Mouse (Mus musculus) heart, embryonic 13.5 days (tissue): ENCODE measurements at regions not wholly inside any gene's neighbourhood (a gene's known extent, or its start where the extent isn't known, plus 50 kb on each side); places are given as distances from the start of the nearest gene placed in this dataset.
A peak's percentile ranks its signal among the peaks of the same experiment; 100 is the strongest.

ENCODE experiments used
- ATAC-seq: fragments of 200-750 bp; cut with Nextera tagmentation; 2 replicates; pipeline ENCODE4 v1.8.0; 2017; ENCODE audit warnings: moderate TSS enrichment; ENCODE audit not compliant: insufficient number of reproducible peaks, low FRiP score, low TSS enrichment; ENCODE audit errors: extremely low read depth
- H3K27ac ChIP-seq: fragments of 300-500 bp; sonication (generic); replicated peaks from 2 replicates; pipeline ENCODE4 v1.5.1; 2015; ENCODE audit warnings: moderate library complexity, mild to moderate bottlenecking, inconsistent platforms
- H3K27me3 ChIP-seq: fragments of 300-500 bp; sonication (generic); replicated peaks from 2 replicates; pipeline ENCODE4 v1.6.1; 2015; ENCODE audit warnings: mild to moderate bottlenecking, inconsistent platforms
- H3K36me3 ChIP-seq: fragments of 300-500 bp; sonication (generic); 2 replicates; pipeline ENCODE4 v1.6.1; 2015; ENCODE audit warnings: mild to moderate bottlenecking, inconsistent platforms
- H3K4me1 ChIP-seq: fragments of 300-500 bp; sonication (generic); 2 replicates; pipeline ENCODE4 v1.6.1; 2015; ENCODE audit warnings: inconsistent platforms
- H3K4me2 ChIP-seq: fragments of 300-500 bp; sonication (generic); 2 replicates; pipeline ENCODE4 v1.6.1; 2015; ENCODE audit warnings: inconsistent platforms, mild to moderate bottlenecking, moderate library complexity
- H3K4me3 ChIP-seq: fragments of 300-500 bp; sonication (generic); 2 replicates; pipeline ENCODE4 v1.5.1; 2015; ENCODE audit warnings: moderate library complexity, mild to moderate bottlenecking, inconsistent platforms
- H3K9ac ChIP-seq: fragments of 300-500 bp; sonication (generic); 2 replicates; pipeline ENCODE4 v1.6.1; 2015; ENCODE audit warnings: inconsistent platforms, mild to moderate bottlenecking, moderate library complexity
- H3K9me3 ChIP-seq: fragments of 300-500 bp; sonication (generic); 2 replicates; pipeline ENCODE4 v1.6.1; 2016; ENCODE audit warnings: inconsistent platforms
- WGBS: fragments of 180-500 bp; shearing (Covaris S2); methylation state at CpG from one replicate; pipeline ENCODE4 v1.1.7; 2015; ENCODE audit warnings: mixed read lengths; 5-methylcytosine and 5-hydroxymethylcytosine counted together

GRCm38 (mm10) chr3:58091466-58092176 lies 243.7 kb upstream of the Pfn2 start:
- WGBS = 72% methylated on average over 6 of the region's 6 CpGs
- Histone ChIP-seq H3K9ac (no peak overlapping the region), H3K9me3 (no peaks in the 10 kb centered on the region), H3K27ac (no peak overlapping the region), H3K4me1 (peaks cover 4% of the 10 kb centered on the region; the same call in 1 of the 2 replicates), H3K4me2 (no peak overlapping the region), H3K4me3 (no peak overlapping the region), H3K27me3 (no peaks in the 10 kb centered on the region), H3K36me3 (no peaks in the 10 kb centered on the region)
- ATAC-seq = no peak

GRCm38 (mm10) chr3:58110911-58111476 lies 263.1 kb upstream of the Pfn2 start:
- ATAC-seq = no peak
- H3K4me1 ChIP-seq = no peaks in the 10 kb centered on the region
- no peak overlapping the region for H3K27ac ChIP-seq
- no peak overlapping the region for H3K9ac ChIP-seq
- H3K36me3 ChIP-seq = no peaks in the 10 kb centered on the region
- H3K4me2 ChIP-seq = no peak overlapping the region
- H3K4me3 ChIP-seq = no peak overlapping the region
- no peaks in the 10 kb centered on the region for H3K9me3 ChIP-seq
- H3K27me3 ChIP-seq = no peaks in the 10 kb centered on the region
- WGBS = 87% methylated on average over 5 of the region's 5 CpGs

GRCm38 (mm10) chr3:58112431-58112856 lies 264.6 kb upstream of the Pfn2 start:
- Histone ChIP-seq H3K4me1 (no peaks in the 10 kb centered on the region), H3K27ac (no peak overlapping the region), H3K27me3 (no peaks in the 10 kb centered on the region), H3K9me3 (no peaks in the 10 kb centered on the region), H3K4me3 (no peak overlapping the region), H3K9ac (no peak overlapping the region), H3K4me2 (no peak overlapping the region), H3K36me3 (no peaks in the 10 kb centered on the region)
- WGBS = 69% methylated on average over 7 of the region's 7 CpGs
- no peak for ATAC-seq

GRCm38 (mm10) chr3:58113941-58114340 lies 266.1 kb upstream of the Pfn2 start:
- no peak overlapping the region for H3K27ac ChIP-seq
- no peak for ATAC-seq
- no peaks in the 10 kb centered on the region for H3K9me3 ChIP-seq
- no peaks in the 10 kb centered on the region for H3K4me1 ChIP-seq
- 84% methylated on average over 7 of the region's 7 CpGs for WGBS
- no peaks in the 10 kb centered on the region for H3K27me3 ChIP-seq
- no peak overlapping the region for H3K9ac ChIP-seq
- no peak overlapping the region for H3K4me2 ChIP-seq
- H3K36me3 ChIP-seq = no peaks in the 10 kb centered on the region
- H3K4me3 ChIP-seq = no peak overlapping the region

GRCm38 (mm10) chr3:58115511-58115910 lies 267.6 kb upstream of the Pfn2 start:
- Histone ChIP-seq H3K27ac (no peak overlapping the region), H3K4me2 (no peak overlapping the region), H3K27me3 (no peaks in the 10 kb centered on the region), H3K4me3 (no peak overlapping the region), H3K9me3 (no peaks in the 10 kb centered on the region), H3K4me1 (no peaks in the 10 kb centered on the region), H3K36me3 (no peaks in the 10 kb centered on the region), H3K9ac (no peak overlapping the region)
- ATAC-seq = no peak
- WGBS = 62% methylated on average over 1 of the region's 1 CpGs

GRCm38 (mm10) chr3:58116848-58117247 lies 269.0 kb upstream of the Pfn2 start:
- no peaks in the 10 kb centered on the region for H3K4me1 ChIP-seq
- H3K36me3 ChIP-seq = no peaks in the 10 kb centered on the region
- no peak overlapping the region for H3K4me3 ChIP-seq
- no peak overlapping the region for H3K27ac ChIP-seq
- no peak overlapping the region for H3K9ac ChIP-seq
- no peaks in the 10 kb centered on the region for H3K27me3 ChIP-seq
- 63% methylated on average over 7 of the region's 7 CpGs for WGBS
- H3K4me2 ChIP-seq = no peak overlapping the region
- no peaks in the 10 kb centered on the region for H3K9me3 ChIP-seq
- ATAC-seq = no peak

GRCm38 (mm10) chr3:58120051-58120450 lies 272.2 kb upstream of the Pfn2 start:
- Histone ChIP-seq H3K9ac (no peak overlapping the region), H3K9me3 (no peaks in the 10 kb centered on the region), H3K36me3 (no peaks in the 10 kb centered on the region), H3K27me3 (no peaks in the 10 kb centered on the region), H3K4me2 (no peak overlapping the region), H3K4me3 (no peak overlapping the region), H3K27ac (no peak overlapping the region), H3K4me1 (peaks cover 3% of the 10 kb centered on the region)
- ATAC-seq = no peak
- 54% methylated on average over 3 of the region's 3 CpGs for WGBS

GRCm38 (mm10) chr3:58122456-58123359 lies 274.8 kb upstream of the Pfn2 start:
- peak overlapping the region; percentile 47 for H3K4me2 ChIP-seq
- no peaks in the 10 kb centered on the region for H3K9me3 ChIP-seq
- WGBS = 39% methylated on average over 19 of the region's 19 CpGs
- peaks cover 3% of the 10 kb centered on the region for H3K4me1 ChIP-seq
- H3K36me3 ChIP-seq = no peaks in the 10 kb centered on the region
- no peak; the same call in 1 of the 2 replicates for ATAC-seq
- no peak overlapping the region for H3K27ac ChIP-seq
- H3K4me3 ChIP-seq = no peak overlapping the region
- H3K27me3 ChIP-seq = no peaks in the 10 kb centered on the region
- no peak overlapping the region; the same call in 1 of the 2 replicates for H3K9ac ChIP-seq

GRCm38 (mm10) chr3:58123396-58124077 lies 275.7 kb upstream of the Pfn2 start:
- H3K9me3 ChIP-seq = no peaks in the 10 kb centered on the region
- no peak overlapping the region for H3K9ac ChIP-seq
- no peaks in the 10 kb centered on the region for H3K36me3 ChIP-seq
- no peak overlapping the region for H3K27ac ChIP-seq
- ATAC-seq = no peak
- peaks cover 3% of the 10 kb centered on the region for H3K4me1 ChIP-seq
- H3K4me2 ChIP-seq = no peak overlapping the region
- no peaks in the 10 kb centered on the region for H3K27me3 ChIP-seq
- no peak overlapping the region for H3K4me3 ChIP-seq
- 69% methylated on average over 7 of the region's 7 CpGs for WGBS

- Histone ChIP-seq H3K27me3 (no peaks in the 10 kb centered on the region), H3K36me3 (no peaks in the 10 kb centered on the region), H3K4me1 (peaks cover 3% of the 10 kb centered on the region), H3K9me3 (no peaks in the 10 kb centered on the region), H3K4me3 (no peak overlapping the region), H3K9ac (no peak overlapping the region), H3K27ac (no peak overlapping the region), H3K4me2 (no peak overlapping the region)
- no peak for ATAC-seq
- 60% methylated on average over 1 of the region's 1 CpGs for WGBS
Measured at GRCm38 (mm10) chr3:58124886-58125285, 277.0 kb upstream of the Pfn2 start.

- no peaks in the 10 kb centered on the region for H3K9me3 ChIP-seq
- no peaks in the 10 kb centered on the region for H3K36me3 ChIP-seq
- no peak for ATAC-seq
- no peak overlapping the region for H3K4me2 ChIP-seq
- H3K4me1 ChIP-seq = peaks cover 3% of the 10 kb centered on the region
- H3K27me3 ChIP-seq = no peaks in the 10 kb centered on the region
- no peak overlapping the region for H3K4me3 ChIP-seq
- no peak overlapping the region for H3K27ac ChIP-seq
- H3K9ac ChIP-seq = no peak overlapping the region
Measured at GRCm38 (mm10) chr3:58126996-58127395, 279.1 kb upstream of the Pfn2 start.
